Mouse (Mus musculus) C2C12 (cell line): Measurements from ENCODE around the gene Lrit2.

Experiments
- CTCF ChIP-seq: IDR thresholded peaks from one replicate; pipeline ENCODE4 v1.5.1; 2011; ENCODE audit not compliant: control insufficient read depth, insufficient read depth, insufficient read length
- MAX ChIP-seq: IDR thresholded peaks from one replicate; pipeline ENCODE4 v1.6.1; 2011; ENCODE audit warnings: mild to moderate bottlenecking, control low read depth
- MYOG ChIP-seq: IDR thresholded peaks from one replicate; pipeline ENCODE4 v1.6.1; 2011; ENCODE audit not compliant: control insufficient read depth, insufficient read length; ENCODE audit errors: extremely low read depth

DNA sequence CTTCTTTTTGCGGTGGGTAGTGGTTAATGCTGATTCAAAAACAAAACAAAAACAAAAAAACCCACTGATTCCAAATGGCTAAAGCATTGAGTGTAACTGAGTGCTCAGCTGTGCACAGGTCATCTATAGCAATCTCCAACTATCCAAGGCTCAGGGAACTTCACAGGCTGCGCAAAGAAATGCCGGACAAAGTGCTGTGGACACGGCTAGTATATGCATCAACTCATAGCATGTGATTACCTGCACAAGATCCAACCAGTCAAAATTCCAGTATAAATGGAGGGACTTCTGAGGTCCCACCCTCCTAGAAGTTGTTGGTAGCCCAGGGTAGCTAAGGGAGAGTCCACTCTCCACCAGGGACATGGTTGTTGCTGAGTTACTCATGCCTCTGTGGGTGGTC is 51.5 kb downstream of the Lrit2 start:
- TF ChIP-seq CTCF: no peak
- no peak for TF ChIP-seq MYOG
- no peak for TF ChIP-seq MAX
